Comparison of ENCODE assay signal across 9 mouse cellular contexts in the genomic region with DNA sequence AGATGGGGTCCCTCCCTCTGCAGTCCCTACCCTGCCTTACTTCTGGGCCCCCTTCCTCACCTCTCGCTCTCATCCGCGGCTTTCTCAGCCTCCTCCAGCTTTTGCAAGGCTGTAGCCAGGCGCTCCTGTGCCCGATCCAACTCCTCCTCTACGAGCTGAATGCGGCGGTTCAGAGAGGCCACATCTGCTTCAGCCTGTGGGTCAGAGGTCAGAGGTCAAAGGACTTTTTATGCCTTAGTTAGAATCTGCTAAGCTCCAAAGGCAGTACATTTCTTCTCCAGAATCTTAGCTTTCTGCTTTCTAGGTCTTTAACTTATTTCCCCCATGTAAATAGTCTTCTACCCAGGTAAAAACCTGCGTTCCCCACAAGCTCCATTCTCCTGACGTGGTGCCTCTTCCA. TPM values are rescaled to one million over a fixed set of nuclear protein-coding genes. Genes with fewer than 3 reads are reported as not detected.
DNase-seq lines count a peak whose midpoint lies in the region; ATAC-seq and TF ChIP-seq lines count a peak whose summit lies in the region.
"Had no signal": no experiment of that assay in that cellular context is flagged by ENCODE, and none has a peak within 500 bp of the region (broad histone marks: within the 10 kb centered on the region; RNA-seq: fewer than 3 reads in every experiment).

No protein-coding gene starts in this region.

- peak overlapping the region; percentile 79 for H3K4me2 ChIP-seq in kidney, embryonic 14.5 days (replicated peaks; ENCODE audit: low read depth, low read length)
- H3K4me2 ChIP-seq in neural tube, embryonic 12.5 days (replicated peaks): peak overlapping the region; percentile 32

- H3K4me1 ChIP-seq in kidney, embryonic 14.5 days (ENCODE audit: control insufficient read depth, insufficient read depth, low read length): peaks cover 36% of the 10 kb centered on the region
- peaks cover 8% of the 10 kb centered on the region; the same call in 1 of the 2 replicates for H3K4me1 ChIP-seq in embryonic fibroblast, embryonic 13.5 days (ENCODE audit: control insufficient read depth, insufficient read depth, low read length)
- H3K4me1 ChIP-seq in limb, embryonic 10.5 days: peaks cover 74% of the 10 kb centered on the region
- peaks cover 25% of the 10 kb centered on the region for H3K4me1 ChIP-seq in neural tube, embryonic 12.5 days

- peak overlapping the region; percentile 18; the same call in 1 of the 2 replicates for H3K9ac ChIP-seq in kidney, embryonic 14.5 days (ENCODE audit: low read depth, low read length)
- H3K9ac ChIP-seq in neural tube, embryonic 12.5 days: no peak overlapping the region

- H3K9me3 ChIP-seq in kidney, embryonic 14.5 days (ENCODE audit: control insufficient read depth, low read length): no peaks in the 10 kb centered on the region
- H3K9me3 ChIP-seq in limb, embryonic 10.5 days (replicated peaks): no peaks in the 10 kb centered on the region
- H3K9me3 ChIP-seq in neural tube, embryonic 12.5 days: no peaks in the 10 kb centered on the region

- H3K4me3 ChIP-seq in kidney, embryonic 14.5 days (ENCODE audit: low read length): peak overlapping the region; percentile 18; the same call in 1 of the 2 replicates
- peak overlapping the region; percentile 44 for H3K4me3 ChIP-seq in embryonic fibroblast, embryonic 13.5 days (ENCODE audit: insufficient read depth, low read length)
- peak overlapping the region; percentile 32 for H3K4me3 ChIP-seq in limb, embryonic 10.5 days
- no peak overlapping the region for H3K4me3 ChIP-seq in neural tube, embryonic 12.5 days

- no peak overlapping the region for H3K27ac ChIP-seq in kidney, embryonic 14.5 days (ENCODE audit: low read depth, low read length)
- H3K27ac ChIP-seq in embryonic fibroblast, embryonic 13.5 days (ENCODE audit: insufficient read depth, low read length): no peak overlapping the region
- H3K27ac ChIP-seq in limb, embryonic 10.5 days: no peak overlapping the region
- no peak overlapping the region for H3K27ac ChIP-seq in neural tube, embryonic 12.5 days

- peaks cover 15% of the 10 kb centered on the region; the same call in 1 of the 2 replicates for H3K27me3 ChIP-seq in kidney, embryonic 14.5 days (ENCODE audit: control insufficient read depth, insufficient read depth, low read length)
- H3K27me3 ChIP-seq in limb, embryonic 10.5 days (ENCODE audit: low read depth, poor library complexity, severe bottlenecking): peaks cover 66% of the 10 kb centered on the region
- H3K27me3 ChIP-seq in neural tube, embryonic 12.5 days (replicated peaks): peaks cover 38% of the 10 kb centered on the region

- no peak for DNase-seq in kidney, postnatal 14 days
- DNase-seq in limb, embryonic 10.5 days (ENCODE audit: low spot score): no peak
- no peak for DNase-seq in spleen, postnatal 4 days (ENCODE audit: low spot score in 2 of 2)
- DNase-seq in adipocyte (ENCODE audit: low spot score): no peak
- DNase-seq in adrenal gland, postnatal 14 days: no peak

- no peak for TF ChIP-seq CTCF in embryonic fibroblast, embryonic 13.5 days (IDR thresholded peaks at IDR 0.05; ENCODE audit: borderline replicate concordance, insufficient read depth, low read length)

- 18% methylated on average over 10 of the region's 10 CpGs for WGBS in kidney, embryonic 14.5 days
- 13% methylated on average over 10 of the region's 10 CpGs for WGBS in limb, embryonic 10.5 days
- 15% methylated on average over 10 of the region's 10 CpGs for WGBS in neural tube, embryonic 12.5 days

- peaks cover 25% of the 10 kb centered on the region for H3K36me3 ChIP-seq in kidney, embryonic 14.5 days (ENCODE audit: control insufficient read depth, insufficient read depth, low read length)
- peaks cover 22% of the 10 kb centered on the region for H3K36me3 ChIP-seq in limb, embryonic 10.5 days
- H3K36me3 ChIP-seq in neural tube, embryonic 12.5 days: no peaks in the 10 kb centered on the region

- no peak for ATAC-seq in kidney, embryonic 14.5 days (ENCODE audit: low FRiP score, low TSS enrichment)
- ATAC-seq in neural tube, embryonic 12.5 days (ENCODE audit: low FRiP score, low read depth): no peak

- no peak; the same call in 1 of the 2 replicates for TF ChIP-seq POLR2A in embryonic fibroblast, embryonic 13.5 days (IDR thresholded peaks at IDR 0.05; ENCODE audit: low read depth, low read length)

RNA-seq across cellular contexts. Expression of gene Tpm2, which starts 4.0 kb away (rescaled TPM):
- polyA plus RNA-seq in kidney, embryonic 14.5 days (2014; fragmentation: Nextera tagmentation; extraction: Ambion mirVana): 208 and 212 TPM in 2 replicates
- 722 and 1,110 TPM in 2 replicates for polyA plus RNA-seq in embryonic fibroblast, embryonic 13.5 days (2011; ENCODE audit: insufficient read length, low read depth, missing spikeins)
- 45.4 and 60.0 TPM in 2 replicates for polyA plus RNA-seq in limb, embryonic 10.5 days (2016; fragmentation: Nextera tagmentation; extraction: Ambion mirVana)
- 83.5 and 93.0 TPM in 2 replicates for polyA plus RNA-seq in neural tube, embryonic 12.5 days (2016; fragmentation: Nextera tagmentation; extraction: Ambion mirVana)
- total RNA-seq in adrenal gland, postnatal 14 days (2021): 84.5 and 88.0 TPM in 2 replicates

RNA-seq across cellular contexts. Expression of gene Car9, which starts 12.8 kb away (rescaled TPM):
- polyA plus RNA-seq in kidney, embryonic 14.5 days (2014; fragmentation: Nextera tagmentation; extraction: Ambion mirVana): 0.80 and 1.3 TPM in 2 replicates
- 0.48 and 2.0 TPM in 2 replicates for polyA plus RNA-seq in embryonic fibroblast, embryonic 13.5 days (2011; ENCODE audit: insufficient read length, low read depth, missing spikeins)
- 1.0 and 1.3 TPM in 2 replicates for polyA plus RNA-seq in limb, embryonic 10.5 days (2016; fragmentation: Nextera tagmentation; extraction: Ambion mirVana)
- 0.33 and 0.41 TPM in 2 replicates for polyA plus RNA-seq in neural tube, embryonic 12.5 days (2016; fragmentation: Nextera tagmentation; extraction: Ambion mirVana)
- total RNA-seq in adrenal gland, postnatal 14 days (2021): 0.37 and 0.83 TPM in 2 replicates
- total RNA-seq: layer of hippocampus, postnatal 14 days had no signal

RNA-seq across cellular contexts. Expression of gene Arhgef39, which starts 20.1 kb away (rescaled TPM):
- polyA plus RNA-seq in kidney, embryonic 14.5 days (2014; fragmentation: Nextera tagmentation; extraction: Ambion mirVana): 36.4 and 38.2 TPM in 2 replicates
- polyA plus RNA-seq in embryonic fibroblast, embryonic 13.5 days (2011; ENCODE audit: insufficient read length, low read depth, missing spikeins): 5.4 and 12.8 TPM in 2 replicates
- polyA plus RNA-seq in limb, embryonic 10.5 days (2016; fragmentation: Nextera tagmentation; extraction: Ambion mirVana): 45.1 and 49.8 TPM in 2 replicates
- polyA plus RNA-seq in neural tube, embryonic 12.5 days (2016; fragmentation: Nextera tagmentation; extraction: Ambion mirVana): 24.8 and 27.0 TPM in 2 replicates
- total RNA-seq in adrenal gland, postnatal 14 days (2021): 5.2 and 6.8 TPM in 2 replicates

RNA-seq across cellular contexts. Expression of gene Ccdc107, which starts 26.9 kb away (rescaled TPM):
- polyA plus RNA-seq in kidney, embryonic 14.5 days (2014; fragmentation: Nextera tagmentation; extraction: Ambion mirVana): 59.4 and 72.2 TPM in 2 replicates
- polyA plus RNA-seq in embryonic fibroblast, embryonic 13.5 days (2011; ENCODE audit: insufficient read length, low read depth, missing spikeins): 32.5 and 39.2 TPM in 2 replicates
- 44.3 and 50.8 TPM in 2 replicates for polyA plus RNA-seq in limb, embryonic 10.5 days (2016; fragmentation: Nextera tagmentation; extraction: Ambion mirVana)
- polyA plus RNA-seq in neural tube, embryonic 12.5 days (2016; fragmentation: Nextera tagmentation; extraction: Ambion mirVana): 54.0 and 54.6 TPM in 2 replicates
- 48.3 and 50.0 TPM in 2 replicates for total RNA-seq in adrenal gland, postnatal 14 days (2021)

RNA-seq across cellular contexts. Expression of gene Sit1, which starts 36.0 kb away (rescaled TPM):
- not detected in 2 replicates for polyA plus RNA-seq in kidney, embryonic 14.5 days (2014; fragmentation: Nextera tagmentation; extraction: Ambion mirVana)
- polyA plus RNA-seq in embryonic fibroblast, embryonic 13.5 days (2011; ENCODE audit: insufficient read length, low read depth, missing spikeins): not detected in 2 replicates
- not detected in 2 replicates for polyA plus RNA-seq in limb, embryonic 10.5 days (2016; fragmentation: Nextera tagmentation; extraction: Ambion mirVana)
- 0.17 TPM in 1 of 2 replicates, not detected in the other for polyA plus RNA-seq in neural tube, embryonic 12.5 days (2016; fragmentation: Nextera tagmentation; extraction: Ambion mirVana)
- total RNA-seq in adrenal gland, postnatal 14 days (2021): 0.59 and 1.3 TPM in 2 replicates
- total RNA-seq: layer of hippocampus, postnatal 14 days had no signal
